Mouse (Mus musculus) thymus, adult 2 months (tissue): ENCODE measurements around the gene Adamts1.

ENCODE experiments used
- CTCF ChIP-seq: fragments of 200-500 bp; IDR thresholded peaks from 2 replicates; pipeline ENCODE4 v1.5.1; 2012; ENCODE audit warnings: mild to moderate bottlenecking, control low read depth, low read length, moderate library complexity, borderline replicate concordance; ENCODE audit not compliant: control insufficient read depth, poor library complexity, insufficient read depth; ENCODE audit errors: extremely low read depth
- POLR2A ChIP-seq: fragments of 200-500 bp; IDR thresholded peaks from 2 replicates; pipeline ENCODE4 v1.6.1; 2012; ENCODE audit warnings: mild to moderate bottlenecking, low read length, control low read depth, moderate library complexity; ENCODE audit not compliant: control insufficient read depth, poor library complexity, insufficient read depth; ENCODE audit errors: extremely low read depth

- TF ChIP-seq CTCF: no peak
- no peak for TF ChIP-seq POLR2A
Measured at GRCm38 (mm10) chr16:85747589-85748360, 55.1 kb downstream of the Adamts1 start.
